Mouse (Mus musculus): ENCODE measurements around the gene Chn1.

The Chn1 gene

GRCm38 (mm10) chr2:73745647-73746374 lies 29.3 kb downstream of the Chn1 start:
- DNase-seq: no peak

- DNase-seq: no peak
Observed at GRCm38 (mm10) chr2:73741286-73741685, 33.9 kb downstream of the Chn1 start.

- DNase-seq: no peak
Observed at GRCm38 (mm10) chr2:73727868-73728267, 47.3 kb downstream of the Chn1 start.

- DNase-seq: no peak
Observed at GRCm38 (mm10) chr2:73724934-73725333, 50.2 kb downstream of the Chn1 start.

GRCm38 (mm10) chr2:73721821-73722220 lies 53.3 kb downstream of the Chn1 start:
- DNase-seq: no peak

DNA sequence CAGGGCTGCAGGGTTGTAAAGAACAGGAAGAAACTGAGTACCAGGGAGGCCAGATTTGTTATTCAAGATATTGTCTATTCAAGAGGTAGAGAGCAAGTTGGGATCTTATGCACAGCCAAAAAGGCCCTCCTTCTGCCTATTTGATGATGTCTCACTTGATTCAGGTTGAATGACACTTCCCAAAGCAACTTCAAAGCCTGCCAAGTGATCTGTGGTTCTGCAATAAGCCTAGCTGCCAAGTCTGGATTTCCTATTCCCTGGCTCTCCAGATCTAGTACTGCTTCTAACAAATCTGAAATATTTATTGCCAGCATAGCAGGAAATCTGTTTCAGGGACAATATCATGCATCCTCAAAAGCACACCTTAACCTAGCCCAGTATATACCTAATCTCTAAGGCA lies 62.7 kb downstream of the Chn1 start:
- no peak for DNase-seq

- DNase-seq: no peak
Observed at GRCm38 (mm10) chr2:73693045-73693444, 82.1 kb downstream of the Chn1 start.

DNA sequence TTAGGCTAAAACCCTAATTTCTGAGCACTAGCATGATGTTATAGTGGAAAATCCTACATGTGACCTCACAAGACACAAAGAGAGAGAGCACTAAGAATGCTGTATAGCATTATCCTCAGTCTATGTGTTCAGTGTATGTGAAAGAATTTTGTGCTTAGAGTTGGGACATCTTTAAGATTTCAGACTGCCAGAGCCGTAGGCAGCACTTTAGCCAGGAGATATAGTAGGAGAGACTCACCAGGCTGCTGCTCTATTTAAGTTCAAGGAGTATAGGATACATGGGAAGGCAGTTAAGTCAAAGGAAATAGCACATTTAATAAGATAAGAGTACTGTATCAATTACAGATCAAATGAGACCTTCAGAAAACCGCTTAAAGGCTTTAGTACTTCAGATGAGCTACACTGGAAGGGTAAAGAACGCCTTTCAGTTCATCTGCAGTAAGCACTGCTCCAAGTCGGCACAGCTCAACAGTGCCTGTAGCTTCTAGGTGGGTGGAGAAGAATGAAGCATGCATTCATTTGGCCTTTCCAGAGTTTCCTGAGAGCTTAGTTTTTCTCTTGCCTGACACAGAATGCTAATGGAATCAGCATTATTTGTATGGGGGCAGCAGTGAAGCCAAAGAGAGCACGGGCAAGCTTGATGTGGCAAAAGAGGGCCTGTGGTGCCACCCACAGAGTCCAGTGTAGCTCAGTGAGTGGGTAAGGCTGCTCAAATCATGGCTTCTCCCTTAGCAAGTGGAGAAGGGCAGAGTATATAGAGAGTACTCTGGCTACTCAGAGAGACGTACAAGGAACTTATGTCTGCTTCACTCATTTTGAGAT lies 84.2 kb downstream of the Chn1 start:
- DNase-seq: no peak

DNA sequence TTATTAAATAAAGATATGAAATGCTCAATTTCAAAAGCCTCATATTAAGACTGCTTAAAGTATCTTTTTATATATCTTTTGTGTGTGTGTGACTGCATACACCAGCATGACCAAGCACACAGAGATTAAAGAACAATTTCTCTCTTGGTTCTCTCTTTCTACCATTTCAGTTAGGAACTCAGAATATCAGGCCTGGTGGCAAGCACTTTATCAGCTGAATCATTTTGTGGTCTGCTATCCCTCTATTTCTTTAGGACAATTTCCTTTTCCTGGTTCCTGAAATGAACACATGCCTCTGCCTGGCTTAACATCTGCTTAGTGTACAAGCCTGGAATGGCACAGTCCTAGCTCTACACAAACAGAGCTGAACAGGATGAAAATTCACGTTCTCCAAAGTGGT lies 92.6 kb downstream of the Chn1 start:
- DNase-seq: no peak

DNA sequence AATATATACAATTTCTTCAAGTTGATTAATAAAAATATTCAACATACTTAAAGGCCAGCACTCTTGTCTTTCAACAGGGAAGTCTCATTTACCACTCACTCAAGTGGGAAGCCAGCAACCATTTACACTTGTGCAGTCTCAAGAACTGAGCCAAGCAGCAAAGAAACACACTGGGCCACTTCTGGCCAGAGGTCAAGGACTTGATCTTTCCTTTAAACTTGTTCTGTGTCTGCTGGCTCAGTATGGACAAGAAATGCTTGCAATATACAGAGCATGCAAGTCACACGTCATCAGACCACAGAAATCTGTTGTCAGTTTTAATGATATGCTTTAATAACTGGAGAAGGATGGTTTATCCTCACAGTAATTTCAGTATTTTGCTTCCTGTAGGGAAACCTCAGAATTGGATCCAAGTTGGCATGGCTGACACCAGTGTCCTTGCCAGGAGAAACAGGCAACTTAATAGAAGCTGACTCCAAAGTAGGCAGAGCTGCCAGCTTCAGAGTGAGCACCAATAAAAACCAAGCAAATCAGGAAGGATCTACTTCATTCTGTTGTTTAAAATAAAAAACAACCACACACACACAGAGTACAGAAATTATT lies 94.6 kb downstream of the Chn1 start:
- no peak for DNase-seq

GRCm38 (mm10) chr2:73668608-73669007 lies 106.5 kb downstream of the Chn1 start:
- DNase-seq: no peak

DNA sequence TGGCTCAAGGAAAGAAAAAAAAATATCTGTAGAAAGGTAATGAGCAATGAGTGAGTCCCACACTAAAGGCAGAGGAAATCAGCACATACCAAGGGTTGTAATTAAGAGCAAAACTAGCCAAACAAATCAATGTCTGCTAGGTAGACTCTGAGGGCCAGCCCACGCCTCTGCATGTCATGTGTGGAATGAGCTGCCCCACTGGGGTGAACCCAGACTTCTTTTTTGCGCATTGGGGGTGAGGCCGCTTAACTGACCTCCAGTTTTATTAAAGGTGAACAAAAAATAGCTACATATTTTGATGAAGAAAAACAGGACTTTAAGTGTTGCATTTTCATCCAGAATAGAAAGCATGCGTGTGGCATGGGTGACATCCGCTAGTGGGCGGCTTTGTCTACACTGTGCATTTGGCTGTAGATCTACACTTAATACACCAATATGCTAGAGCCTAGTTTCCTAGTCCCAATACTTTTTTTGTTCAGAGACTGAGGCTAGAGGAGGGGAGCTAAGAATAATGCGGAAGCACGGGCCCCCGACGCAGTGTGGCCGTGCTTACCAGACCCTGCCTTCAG lies 114.5 kb downstream of the Chn1 start:
- DNase-seq: no peak

- DNase-seq: peak; percentile 21
Observed at GRCm38 (mm10) chr2:73659726-73660565, 115.2 kb downstream of the Chn1 start.

- no peak for DNase-seq
Observed at GRCm38 (mm10) chr2:73659041-73659440, 116.1 kb downstream of the Chn1 start.

DNA sequence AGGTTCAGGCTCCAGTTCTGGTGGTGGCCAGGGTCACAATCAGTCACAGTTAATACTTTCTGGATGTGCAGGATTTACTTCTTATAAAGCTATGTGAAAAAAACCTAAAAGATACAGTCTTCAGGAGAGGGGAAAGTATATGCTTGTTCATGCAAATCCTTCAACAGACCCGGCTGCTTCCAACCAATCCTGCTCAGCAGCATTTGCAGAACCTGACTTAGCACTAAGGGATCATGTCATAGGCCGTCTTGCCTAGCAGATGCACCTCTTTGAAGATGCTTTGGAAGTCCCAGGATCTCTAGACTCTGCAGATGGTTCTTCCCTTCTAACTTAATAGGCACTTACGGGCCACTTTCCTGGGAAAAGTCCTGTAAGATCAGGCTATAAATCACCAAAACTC lies 117.2 kb downstream of the Chn1 start:
- DNase-seq: no peak

- no peak for DNase-seq
Observed at GRCm38 (mm10) chr2:73657151-73657550, 118.0 kb downstream of the Chn1 start.

DNA sequence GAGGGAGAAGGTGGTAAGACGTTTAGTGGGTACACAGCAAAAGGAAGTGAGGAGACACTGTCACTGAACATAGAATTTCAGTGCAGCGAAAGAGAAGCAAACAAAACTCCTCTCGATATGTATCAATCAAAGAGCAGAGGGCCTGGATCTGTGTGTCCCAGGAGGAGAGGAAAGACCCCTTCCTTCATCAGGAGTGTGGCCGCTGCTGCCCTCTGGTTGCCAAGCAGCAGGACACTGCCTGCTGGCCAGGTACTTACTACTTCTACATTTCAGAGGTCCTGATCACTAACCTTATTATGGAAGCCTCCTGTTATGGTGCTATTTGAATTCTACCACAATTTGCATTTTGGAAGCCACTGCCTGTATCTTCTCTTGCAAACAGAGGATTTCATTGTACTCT lies 119.5 kb downstream of the Chn1 start:
- no peak for DNase-seq

- no peak for DNase-seq
Observed at GRCm38 (mm10) chr2:73654892-73655243, 120.3 kb downstream of the Chn1 start.

DNA sequence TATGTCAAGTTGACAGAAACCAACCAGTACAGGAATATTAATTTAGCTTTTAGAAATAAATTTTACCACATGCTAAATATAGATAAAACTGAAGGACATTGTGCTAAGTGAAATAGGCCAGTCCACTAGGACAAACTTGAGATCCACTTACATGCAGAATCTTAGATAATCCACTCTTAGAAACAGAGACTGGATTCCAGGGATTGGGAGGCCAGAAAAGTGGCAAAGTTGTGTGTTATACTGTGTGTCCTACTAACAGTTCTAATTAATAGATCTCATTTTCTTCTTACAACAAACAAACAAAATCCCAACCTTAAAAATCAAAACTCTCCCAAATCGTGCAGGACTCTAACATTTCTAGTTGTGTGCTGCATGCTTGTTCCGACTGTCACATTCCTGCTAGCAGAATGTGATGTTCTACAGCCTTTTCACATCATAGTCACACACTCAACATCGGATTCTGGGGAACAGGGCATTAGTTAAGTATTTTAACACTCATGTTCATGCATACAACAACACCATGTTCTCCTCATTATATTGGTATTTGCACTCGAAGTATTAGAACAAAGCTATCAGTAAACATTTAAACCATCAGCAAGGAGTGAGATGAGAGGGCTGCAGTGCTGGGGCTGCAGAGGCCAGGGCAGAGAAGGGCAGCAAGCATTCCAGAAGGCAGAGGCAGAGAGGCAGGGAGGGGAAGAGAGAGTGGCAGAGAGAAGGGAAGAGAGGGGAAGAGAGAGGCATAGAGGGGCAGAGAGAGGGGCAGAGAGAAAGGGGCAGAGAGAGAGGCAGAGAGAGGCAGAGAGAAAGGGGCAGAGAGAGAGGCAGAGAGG lies 120.9 kb downstream of the Chn1 start:
- DNase-seq: no peak

DNA sequence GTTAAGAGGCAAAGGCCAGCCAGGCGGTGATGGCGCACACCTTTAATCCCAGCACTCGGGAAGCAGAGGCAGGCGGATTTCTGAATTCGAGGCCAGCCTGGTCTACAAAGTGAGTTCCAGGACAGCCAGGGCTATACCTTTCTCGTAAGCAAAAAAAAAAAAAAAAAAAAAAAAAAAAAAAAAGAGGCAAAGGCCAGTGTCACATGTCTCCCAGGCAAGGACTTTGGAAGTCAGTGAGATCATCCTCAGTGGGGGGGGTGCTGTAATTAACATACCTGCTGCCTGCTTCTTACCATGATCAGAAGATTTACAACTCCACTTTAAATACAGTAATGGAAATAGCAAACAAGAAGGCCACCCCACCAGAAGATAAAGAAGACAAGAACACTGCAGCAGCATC lies 137.5 kb downstream of the Chn1 start:
- no peak for DNase-seq

GRCm38 (mm10) chr2:73636387-73636786 lies 138.8 kb downstream of the Chn1 start:
- no peak for DNase-seq

- DNase-seq: no peak
Observed at GRCm38 (mm10) chr2:73631816-73632215, 143.3 kb downstream of the Chn1 start.

All from thymus, postnatal 25 days (tissue).